Mouse (Mus musculus) leukemia stem cell, adult 10-12 weeks (primary cell): ENCODE measurements around the gene Arid3b. TPM values are rescaled to one million over a fixed set of nuclear protein-coding genes. Genes with fewer than 3 reads are reported as not detected.

Source experiments
- polyA plus RNA-seq: library from polyadenylated mRNA; stranded (reverse); fragments of >175 nt; gene quantifications from 2 replicates; pipeline ENCODE4 v1.2.3, GENCODE M21; 2012; ENCODE audit warnings: low replicate concordance

The Arid3b gene
- polyA plus RNA-seq: 6.4 and 22.1 TPM in 2 replicates

DNA sequence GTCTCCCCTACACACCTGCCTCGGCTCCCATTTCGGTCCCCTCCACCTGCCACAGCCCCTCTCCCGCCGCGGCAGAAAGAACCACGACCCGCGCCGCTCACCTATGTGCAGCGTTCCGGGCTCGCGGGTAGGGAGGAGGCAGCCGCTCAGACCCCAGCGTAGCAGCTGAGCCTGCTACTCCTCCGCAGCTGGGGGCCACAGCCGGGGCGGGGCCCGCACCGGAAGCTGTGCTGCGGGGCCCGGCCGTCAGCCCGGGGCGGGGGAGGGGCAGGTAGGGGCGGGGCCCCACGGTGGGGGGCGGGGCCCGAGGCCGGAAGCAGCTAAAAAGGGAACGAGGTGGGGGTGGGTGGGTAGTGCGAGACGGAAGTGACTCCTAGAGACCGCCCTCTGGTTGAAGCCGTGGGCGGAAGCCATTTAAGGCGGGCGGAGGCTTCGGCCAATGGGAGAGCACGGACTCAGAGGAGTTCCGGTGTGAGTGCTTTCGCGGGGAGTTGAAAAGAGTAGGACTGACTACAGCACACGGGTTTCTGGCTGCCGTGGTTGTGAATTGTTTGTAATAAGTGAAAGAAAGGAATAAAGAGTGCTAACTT lies at the start of gene Arid3b:
Gene Arid3b (minus strand): TSS at position 213 of the 590 bp plus-strand sequence.

DNA sequence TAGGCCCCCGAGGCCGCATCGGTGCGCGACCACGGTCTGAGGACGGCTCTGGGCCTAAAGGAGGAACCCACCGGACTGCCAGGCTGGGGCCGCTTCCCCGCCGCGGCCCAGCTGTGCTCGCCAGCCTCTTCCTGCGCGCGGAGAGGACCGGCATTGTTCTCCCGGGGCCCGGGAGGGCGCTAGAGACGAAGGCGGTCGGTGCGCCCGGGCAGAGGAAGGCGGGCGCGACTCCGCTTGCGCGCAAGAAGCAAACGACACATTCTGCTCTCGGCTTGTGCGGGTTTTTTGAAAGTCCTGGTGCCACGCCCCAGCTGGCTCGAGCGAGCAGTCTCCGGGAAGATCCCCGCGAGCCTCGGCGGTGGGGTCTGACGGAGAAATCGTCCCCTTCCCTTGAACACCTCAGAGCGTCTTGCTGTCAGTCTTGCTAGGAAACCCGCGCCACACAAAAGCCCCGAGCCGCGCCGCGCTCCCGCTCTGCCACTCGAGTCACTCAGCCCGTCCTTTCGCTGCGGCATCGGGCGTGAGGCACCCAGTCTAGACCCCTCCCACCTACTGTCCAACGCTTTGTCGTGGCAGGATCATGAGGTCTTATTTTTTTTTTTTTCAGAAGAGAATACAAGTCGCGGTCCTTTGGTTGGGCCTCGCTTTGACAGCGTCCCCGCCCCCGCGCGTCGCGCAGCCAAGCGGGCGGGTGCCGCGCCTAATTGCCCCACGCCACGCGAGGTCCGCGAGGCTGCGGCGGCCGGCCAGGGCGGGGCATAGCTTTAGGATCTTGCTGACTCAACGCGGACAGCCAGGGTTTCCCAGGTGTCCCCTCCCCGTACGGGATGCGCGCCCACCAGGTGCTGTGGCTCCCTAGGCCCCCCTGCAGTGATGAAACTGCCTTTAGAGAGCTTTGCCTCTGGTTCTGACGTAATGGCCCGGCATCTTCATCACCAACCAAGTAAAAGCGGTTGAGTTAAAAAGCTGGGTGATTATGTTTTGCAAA lies 70.9 kb downstream of the Arid3b start, which contains the start of gene Clk3:
Gene Clk3 (minus strand): TSS at position 497 of the 988 bp plus-strand sequence.

Other genes with a start within 250 kb of the Arid3b start
- 4.8 and 5.2 TPM in 2 replicates for gene Ulk3, start 247.3 kb downstream of the Arid3b start, polyA plus RNA-seq
- gene Cplx3, start 230.5 kb downstream of the Arid3b start, polyA plus RNA-seq: not detected in 2 replicates
- not detected in 2 replicates for gene Lman1l, start 216.0 kb downstream of the Arid3b start, polyA plus RNA-seq
- gene Csk, start 183.2 kb downstream of the Arid3b start, polyA plus RNA-seq: 457 and 560 TPM in 2 replicates
- not detected in 2 replicates for gene Cyp1a2, start 153.1 kb downstream of the Arid3b start, polyA plus RNA-seq
- 0.15 TPM in 1 of 2 replicates, not detected in the other for gene Cyp1a1, start 148.9 kb downstream of the Arid3b start, polyA plus RNA-seq
- 1.1 and 10.9 TPM in 2 replicates for gene Edc3, start 128.3 kb downstream of the Arid3b start, polyA plus RNA-seq
- 41.0 and 44.7 TPM in 2 replicates for gene Clk3, start 70.9 kb downstream of the Arid3b start, polyA plus RNA-seq
- gene Ubl7, start 74.2 kb upstream of the Arid3b start, polyA plus RNA-seq: 89.3 and 114 TPM in 2 replicates
- 4.4 and 14.0 TPM in 2 replicates for gene Sema7a, start 103.3 kb upstream of the Arid3b start, polyA plus RNA-seq
- gene Cyp11a1, start 169.6 kb upstream of the Arid3b start, polyA plus RNA-seq: 0.22 TPM in 1 of 2 replicates, not detected in the other
- 0.12 and 0.38 TPM in 2 replicates for gene Stra6, start 227.0 kb upstream of the Arid3b start, polyA plus RNA-seq